Mouse (Mus musculus): ENCODE measurements around the gene Vrk1.

Vrk1 gene

GRCm38 (mm10) chr12:106123276-106123675 lies 113.2 kb downstream of the Vrk1 start:
- CTCF ChIA-PET, result no interaction called here

DNA sequence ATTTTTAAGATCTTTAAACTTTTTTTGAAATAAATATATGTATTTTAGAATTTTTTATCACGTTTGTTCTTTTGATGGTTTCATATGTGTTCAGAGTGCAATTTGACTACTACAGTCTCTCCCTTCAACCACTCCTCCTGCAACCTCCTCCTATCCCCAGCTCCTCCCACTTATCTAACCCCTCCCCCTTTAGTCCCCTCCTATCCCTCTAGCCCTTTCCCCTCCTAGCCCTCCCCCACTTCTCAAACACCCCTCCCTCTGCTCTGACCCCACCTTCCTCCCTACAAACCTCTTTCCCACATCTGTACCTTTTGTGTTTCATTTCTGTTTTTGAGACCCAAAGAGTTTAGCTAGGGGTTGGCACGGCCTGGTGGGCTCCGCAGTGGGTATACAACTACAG lies 114.6 kb downstream of the Vrk1 start:
- CTCF ChIA-PET, result no interaction called here
